Mouse (Mus musculus): Measurements from ENCODE around the gene Zfp444.
"Not testable (repeated sequence)": the region's sequence is repeated elsewhere in the genome, so short reads cannot be mapped to it uniquely, and the experiment has no call there.

The Zfp444 gene

GRCm38 (mm10) chr7:6161541-6161940 is 10.5 kb upstream of the Zfp444 start:
- DNase-seq (ENCODE audit: low spot score in 2 of 2), result no peak

GRCm38 (mm10) chr7:6162172-6162571 is 9.9 kb upstream of the Zfp444 start:
- DNase-seq (ENCODE audit: low spot score in 2 of 2), result no peak

- DNase-seq (ENCODE audit: low spot score in 2 of 2), result no peak
Observed at GRCm38 (mm10) chr7:6164671-6165070, 7.4 kb upstream of the Zfp444 start.

DNA sequence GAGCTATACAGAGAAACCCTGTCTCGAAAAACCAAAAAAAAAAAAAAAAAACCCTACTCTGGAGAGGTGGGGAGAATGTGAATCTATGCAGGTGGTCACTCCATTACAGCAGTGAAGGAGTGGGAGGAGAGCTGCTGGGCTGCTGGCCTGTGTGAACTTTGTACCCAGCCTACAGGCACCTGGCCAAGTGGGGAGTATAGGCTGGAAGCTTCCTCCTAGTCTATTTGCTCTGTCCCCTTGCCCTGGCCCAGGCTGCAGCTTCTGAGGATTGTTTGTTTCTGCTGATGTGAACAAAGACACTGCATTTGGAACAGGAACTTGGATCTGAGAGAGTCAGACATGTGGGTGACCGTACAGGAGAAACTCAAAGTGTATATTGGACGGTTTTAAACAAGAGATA is 2.6 kb upstream of the Zfp444 start:
- no peak for DNase-seq (ENCODE audit: low spot score in 2 of 2)

GRCm38 (mm10) chr7:6170391-6170790 is 1.6 kb upstream of the Zfp444 start:
- no peak for DNase-seq (ENCODE audit: low spot score in 2 of 2)

GRCm38 (mm10) chr7:6170871-6171270 is 1.2 kb upstream of the Zfp444 start:
- no peak for DNase-seq (ENCODE audit: low spot score in 2 of 2)

GRCm38 (mm10) chr7:6171444-6172005 is 501 bp upstream of the Zfp444 start:
- DNase-seq (ENCODE audit: low spot score in 2 of 2), result peak; percentile 46 to 74

- DNase-seq (ENCODE audit: low spot score in 2 of 2), result no peak
Observed at GRCm38 (mm10) chr7:6172674-6173244, 733 bp downstream of the Zfp444 start.

DNA sequence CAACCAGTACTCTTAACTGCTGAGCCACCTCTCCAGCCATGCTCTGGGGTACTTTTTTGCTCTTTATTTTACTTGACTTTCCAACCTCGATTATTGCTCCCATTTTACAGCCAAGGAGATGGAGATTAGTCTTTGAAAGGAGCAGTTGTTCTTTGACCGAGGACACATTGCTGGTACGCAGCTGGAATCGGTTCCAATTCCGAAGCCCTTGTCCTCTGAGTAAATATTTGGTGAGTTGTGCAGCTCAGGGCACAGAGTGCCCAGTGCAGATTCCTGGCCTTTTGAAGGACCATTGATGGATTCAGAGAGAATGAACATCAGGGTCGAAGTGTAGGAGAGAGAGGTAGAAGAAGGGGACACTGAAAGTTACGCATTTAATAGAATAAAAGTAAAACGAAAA is 1.8 kb downstream of the Zfp444 start:
- DNase-seq (ENCODE audit: low spot score in 2 of 2), result no peak

DNA sequence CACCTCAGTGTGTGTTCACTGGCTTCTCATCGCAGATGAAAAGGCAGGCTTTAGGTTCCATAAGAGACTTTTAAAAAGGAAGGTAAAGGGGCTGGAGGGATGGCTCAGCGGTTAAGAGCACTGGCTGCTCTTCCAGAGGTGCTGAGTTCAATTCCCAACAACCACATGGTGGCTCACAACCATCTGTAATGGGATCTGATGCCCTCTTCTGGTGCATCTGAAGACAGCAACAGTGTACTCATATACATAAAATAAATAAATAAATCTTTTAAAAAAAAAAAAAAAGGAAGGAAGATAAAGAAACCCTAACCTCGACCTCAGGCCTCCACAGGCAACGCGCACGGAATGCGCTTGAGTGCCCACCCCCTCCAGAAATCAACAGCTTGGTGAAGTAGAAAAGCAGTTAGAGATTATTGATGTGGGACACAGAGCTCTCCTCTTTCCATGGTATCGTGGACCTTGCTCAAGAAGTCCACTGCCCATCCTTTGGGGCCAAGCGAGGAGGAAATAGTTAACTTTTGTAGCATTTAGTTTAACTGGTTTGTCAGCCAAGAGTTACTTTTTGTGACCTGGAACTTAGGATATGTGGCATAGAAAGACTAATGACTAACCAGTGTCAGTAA is 2.5 kb downstream of the Zfp444 start:
- DNase-seq (ENCODE audit: low spot score in 2 of 2), result not testable (repeated sequence)

DNA sequence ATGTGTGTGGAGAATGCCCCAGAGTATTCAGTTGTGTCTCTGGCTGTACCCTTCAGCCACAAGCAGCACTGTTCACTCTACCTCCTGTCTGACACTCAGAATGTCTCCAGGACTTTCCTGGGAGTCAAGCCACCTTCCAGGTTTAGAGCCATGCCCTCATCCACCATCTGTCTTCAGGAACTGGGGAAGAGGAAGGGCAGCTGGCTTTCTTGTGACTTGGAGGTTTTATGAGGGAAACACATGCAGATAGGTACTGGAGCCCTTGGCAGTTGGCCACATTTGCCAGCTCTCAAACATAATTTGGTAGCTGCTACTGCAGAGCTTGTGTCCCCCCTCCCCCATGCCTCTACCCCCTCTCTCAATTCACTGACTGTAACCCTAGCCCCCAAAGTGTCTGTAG is 7.0 kb downstream of the Zfp444 start:
- DNase-seq (ENCODE audit: low spot score in 2 of 2), result no peak

- no peak for DNase-seq (ENCODE audit: low spot score in 2 of 2)
Observed at GRCm38 (mm10) chr7:6182882-6183281, 10.9 kb downstream of the Zfp444 start.

DNA sequence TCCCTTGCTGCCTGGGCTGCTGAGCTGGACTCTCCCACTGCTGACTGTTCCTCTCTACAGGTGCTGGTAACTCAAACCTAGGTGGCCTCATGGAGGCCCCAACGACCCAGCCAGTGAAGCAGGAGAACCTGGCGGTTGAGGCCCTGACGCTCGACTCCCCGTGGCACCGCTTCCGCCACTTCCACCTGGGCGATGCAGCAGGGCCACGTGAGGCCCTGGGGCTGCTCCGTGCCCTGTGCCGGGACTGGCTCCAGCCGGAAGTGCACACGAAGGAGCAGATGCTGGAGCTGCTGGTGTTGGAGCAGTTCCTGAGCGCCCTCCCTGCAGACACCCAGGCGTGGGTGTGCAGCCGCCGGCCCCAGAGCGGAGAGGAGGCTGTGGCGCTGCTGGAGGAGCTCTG is 11.8 kb downstream of the Zfp444 start:
- no peak for DNase-seq (ENCODE audit: low spot score in 2 of 2)

- no peak for DNase-seq (ENCODE audit: low spot score in 2 of 2)
Observed at GRCm38 (mm10) chr7:6184521-6184920, 12.5 kb downstream of the Zfp444 start.

- no peak for DNase-seq (ENCODE audit: low spot score in 2 of 2)
Observed at GRCm38 (mm10) chr7:6185391-6185790, 13.4 kb downstream of the Zfp444 start.

GRCm38 (mm10) chr7:6186176-6186575 is 14.2 kb downstream of the Zfp444 start:
- no peak for DNase-seq (ENCODE audit: low spot score in 2 of 2)

DNA sequence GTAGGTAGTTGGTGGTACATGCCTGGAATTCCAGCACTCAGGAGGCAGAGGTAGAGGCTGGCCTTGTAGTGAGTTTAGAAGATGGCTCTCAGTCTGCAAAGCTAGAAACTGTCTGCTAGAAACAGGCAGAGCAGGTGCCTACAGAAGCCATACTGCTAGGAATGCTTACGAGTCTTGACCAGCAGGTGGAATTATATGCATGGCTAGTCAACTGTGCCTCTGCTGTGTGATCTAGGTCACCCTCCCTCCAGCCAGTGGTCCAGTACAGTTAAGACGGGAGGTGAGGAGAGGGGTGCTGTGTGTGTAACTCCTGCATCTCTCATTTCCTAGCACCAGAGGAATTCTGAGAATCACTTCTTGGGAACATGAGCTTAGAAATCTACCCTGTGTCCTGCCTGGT is 14.7 kb downstream of the Zfp444 start:
- DNase-seq (ENCODE audit: low spot score in 2 of 2), result no peak

DNA sequence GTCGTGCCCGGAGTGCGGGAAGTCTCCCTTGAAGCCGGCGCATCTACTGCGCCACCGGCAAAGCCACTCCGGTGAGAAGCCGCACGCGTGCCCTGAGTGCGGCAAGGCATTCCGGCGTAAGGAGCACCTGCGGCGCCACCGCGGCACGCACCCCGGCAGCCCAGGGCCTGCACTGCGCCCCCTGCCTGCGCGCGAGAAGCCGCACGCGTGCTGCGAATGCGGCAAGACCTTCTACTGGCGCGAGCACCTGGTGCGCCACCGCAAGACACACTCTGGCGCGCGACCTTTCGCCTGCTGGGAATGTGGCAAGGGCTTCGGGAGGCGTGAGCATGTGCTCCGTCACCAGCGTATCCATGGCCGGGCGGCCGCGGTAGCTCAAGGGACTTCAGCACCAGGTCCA is 17.5 kb downstream of the Zfp444 start:
- no peak for DNase-seq (ENCODE audit: low spot score in 2 of 2)

GRCm38 (mm10) chr7:6191376-6191775 is 19.4 kb downstream of the Zfp444 start:
- peak in 1 of 2 experiments; percentile 88 for DNase-seq (ENCODE audit: low spot score in 2 of 2)

- peak in 1 of 2 experiments; percentile 43 for DNase-seq (ENCODE audit: low spot score in 2 of 2)
Observed at GRCm38 (mm10) chr7:6194129-6194528, 22.1 kb downstream of the Zfp444 start.

DNA sequence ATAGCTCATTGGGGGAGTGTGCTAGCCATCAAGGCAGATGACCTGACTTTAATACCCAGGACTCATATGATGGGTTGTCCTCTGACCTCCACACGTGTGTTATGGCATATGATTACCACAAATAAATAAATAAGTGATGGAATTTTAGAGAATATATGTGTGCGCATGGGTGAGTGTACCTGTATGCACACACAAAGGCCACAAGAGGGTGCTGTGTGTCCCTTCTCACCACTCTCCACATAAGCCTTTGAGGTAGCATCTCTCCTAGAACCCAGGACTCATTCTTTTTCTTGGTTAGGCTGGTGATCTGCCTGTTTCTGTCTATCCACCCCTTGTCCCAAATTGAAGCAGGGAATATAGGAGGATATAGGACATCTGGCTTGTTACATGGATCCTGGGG is 23.8 kb downstream of the Zfp444 start:
- no peak for DNase-seq (ENCODE audit: low spot score in 2 of 2)

- DNase-seq (ENCODE audit: low spot score in 2 of 2), result no peak
Observed at GRCm38 (mm10) chr7:6196790-6197189, 24.8 kb downstream of the Zfp444 start, which contains the start of gene Galp. Galp (plus strand) TSS chr7:6197090.

DNA sequence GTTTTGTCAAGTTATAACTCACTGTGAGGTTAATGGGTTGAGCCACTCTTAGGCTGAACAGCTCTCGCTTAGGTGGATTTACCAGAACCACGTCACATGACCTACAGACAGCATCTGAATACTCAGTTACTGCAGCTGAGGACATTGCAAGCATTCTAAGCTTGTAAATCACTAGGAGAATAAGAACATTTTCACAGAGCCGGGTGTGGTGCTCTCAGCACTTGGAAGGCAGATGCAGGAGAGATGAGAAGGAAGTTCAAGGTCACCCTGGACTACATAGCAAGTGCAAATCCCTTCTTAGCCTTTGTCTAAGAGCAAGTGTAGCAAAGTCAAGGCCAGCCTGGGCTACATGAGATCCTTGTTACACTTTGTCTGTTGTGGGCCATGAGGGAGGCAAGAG is 32.2 kb downstream of the Zfp444 start:
- DNase-seq (ENCODE audit: low spot score in 2 of 2), result no peak

- DNase-seq (ENCODE audit: low spot score in 2 of 2), result no peak
Observed at GRCm38 (mm10) chr7:6213144-6213543, 41.1 kb downstream of the Zfp444 start.

Data from left cerebral cortex, adult 9 months (tissue).